Mouse (Mus musculus): ENCODE data around the gene Olfr798. TPM values are rescaled to one million over a fixed set of nuclear protein-coding genes. Genes with fewer than 3 reads are reported as not detected.

Olfr798 gene
- polyA plus RNA-seq (2014; fragmentation: Illumina TruSeq; extraction: RNeasy Lipid Tissue Mini Kit (QIAGEN cat#74804); ENCODE audit: low read depth, low replicate concordance), result not detected

DNA sequence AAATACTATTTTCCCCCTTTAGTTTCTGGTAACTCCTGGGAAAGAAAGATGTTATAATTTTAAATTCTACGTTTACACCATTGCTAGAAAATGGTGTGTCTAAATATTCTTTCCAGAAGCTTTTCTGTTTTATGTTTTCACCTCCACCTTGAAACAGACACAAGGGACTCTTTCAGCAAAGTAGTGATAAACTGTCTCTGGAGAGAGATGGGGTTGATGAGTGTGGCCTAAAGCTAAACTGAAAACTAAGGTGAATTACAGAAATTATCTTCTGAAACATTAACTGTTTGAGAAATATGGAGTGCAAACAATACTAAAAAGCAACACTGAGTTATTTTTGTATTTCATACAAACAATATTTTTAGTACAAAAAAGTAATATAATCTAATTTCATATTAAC, at the start of gene Olfr798:
Gene Olfr798 (minus strand): TSS at position 101 of the 400 bp plus-strand sequence.

DNA sequence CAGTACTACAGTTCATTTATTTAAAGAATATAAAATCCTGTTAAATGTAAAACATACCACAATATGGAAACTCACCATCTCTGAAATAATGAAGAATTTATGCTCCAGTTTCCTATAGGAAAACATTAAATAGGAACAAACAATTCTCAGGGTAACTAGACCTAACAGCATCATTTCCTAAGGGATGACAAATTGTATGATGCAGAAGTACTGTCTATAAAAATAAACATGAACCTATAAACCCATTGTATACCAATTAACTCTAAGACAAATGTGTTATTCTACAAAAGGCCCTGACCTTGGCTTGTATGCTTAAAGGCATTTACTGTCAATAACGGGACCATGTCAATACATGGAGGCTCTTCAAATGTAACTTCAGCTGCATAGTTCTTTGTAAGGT, 46.0 kb upstream of the Olfr798 start, which contains the start of gene Olfr801:
Gene Olfr801 (minus strand): TSS at position 101 of the 400 bp plus-strand sequence.

DNA sequence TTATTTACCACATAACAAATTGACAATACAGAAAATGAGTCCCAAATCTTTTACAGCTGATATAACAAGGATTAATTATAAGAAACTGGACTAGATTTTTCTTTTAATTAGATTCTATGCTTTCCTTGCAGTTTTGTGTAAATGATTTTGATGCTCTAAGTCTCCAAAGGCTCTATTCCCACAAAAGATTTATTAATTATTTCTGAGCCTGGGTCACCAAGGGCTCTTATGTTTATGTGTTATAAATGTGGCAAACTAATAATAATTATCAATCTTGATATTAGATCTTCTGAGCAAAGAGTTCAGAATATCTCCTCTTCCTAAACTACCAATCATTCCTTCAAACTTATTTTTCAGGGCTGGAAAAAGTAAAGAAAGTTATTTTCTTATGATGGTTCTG, 29.7 kb upstream of the Olfr798 start, which contains the start of gene Olfr800:
Gene Olfr800 (plus strand): TSS at position 301 of the 400 bp plus-strand sequence.

DNA sequence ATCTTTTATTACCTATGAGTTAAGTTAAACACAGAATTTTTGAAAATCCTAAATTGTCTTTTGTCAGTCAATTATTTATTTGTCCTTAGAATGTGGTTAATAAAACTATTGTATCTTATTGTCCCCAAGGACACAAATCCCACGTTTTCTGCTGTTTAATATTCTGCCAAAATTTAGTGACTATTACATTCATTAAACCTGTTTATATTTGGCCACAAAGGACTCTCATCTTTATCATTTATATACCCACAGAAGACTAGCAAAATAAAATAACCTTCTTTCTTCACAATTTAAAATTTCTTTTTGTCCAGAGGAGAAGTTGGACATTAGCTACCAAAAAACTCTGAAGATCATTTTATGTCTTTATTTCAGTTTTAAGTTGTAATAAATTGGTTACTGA, 9.4 kb upstream of the Olfr798 start, which contains the start of gene Olfr799:
Gene Olfr799 (plus strand): TSS at position 301 of the 400 bp plus-strand sequence.

DNA sequence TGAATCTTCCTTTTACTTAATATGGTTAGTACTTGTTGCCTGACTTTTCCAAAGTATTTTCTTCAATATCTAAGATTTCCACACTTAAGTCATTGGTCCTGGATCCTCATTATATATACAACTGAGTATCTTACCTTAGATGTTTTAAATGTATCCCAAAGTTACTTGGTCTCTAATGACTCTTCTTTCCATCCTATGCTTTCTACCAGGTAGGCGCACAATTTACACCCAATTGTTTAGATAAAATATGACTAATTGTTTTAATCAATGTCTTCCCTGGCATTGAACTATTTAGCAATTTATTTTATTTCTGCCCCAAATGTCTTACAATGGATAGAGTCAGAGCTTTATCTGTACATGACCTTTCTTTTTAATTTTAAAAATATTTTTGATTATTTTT, 15.3 kb downstream of the Olfr798 start, which contains the start of gene Olfr796:
Gene Olfr796 (minus strand): TSS at position 101 of the 400 bp plus-strand sequence.

Other genes starting within 250 kb of the Olfr798 start
- not detected for gene Olfr784, start 243.9 kb downstream of the Olfr798 start, polyA plus RNA-seq (2014; fragmentation: Illumina TruSeq; extraction: RNeasy Lipid Tissue Mini Kit (QIAGEN cat#74804); ENCODE audit: low read depth, low replicate concordance)
- not detected for gene Olfr785, start 222.5 kb downstream of the Olfr798 start, polyA plus RNA-seq (2014; fragmentation: Illumina TruSeq; extraction: RNeasy Lipid Tissue Mini Kit (QIAGEN cat#74804); ENCODE audit: low read depth, low replicate concordance)
- gene Olfr786, start 200.6 kb downstream of the Olfr798 start, polyA plus RNA-seq (2014; fragmentation: Illumina TruSeq; extraction: RNeasy Lipid Tissue Mini Kit (QIAGEN cat#74804); ENCODE audit: low read depth, low replicate concordance), result not detected
- not detected for gene Olfr787, start 166.1 kb downstream of the Olfr798 start, polyA plus RNA-seq (2014; fragmentation: Illumina TruSeq; extraction: RNeasy Lipid Tissue Mini Kit (QIAGEN cat#74804); ENCODE audit: low read depth, low replicate concordance)
- gene Olfr788, start 156.9 kb downstream of the Olfr798 start, polyA plus RNA-seq (2014; fragmentation: Illumina TruSeq; extraction: RNeasy Lipid Tissue Mini Kit (QIAGEN cat#74804); ENCODE audit: low read depth, low replicate concordance), result not detected
- not detected for gene Olfr789, start 143.2 kb downstream of the Olfr798 start, polyA plus RNA-seq (2014; fragmentation: Illumina TruSeq; extraction: RNeasy Lipid Tissue Mini Kit (QIAGEN cat#74804); ENCODE audit: low read depth, low replicate concordance)
- not detected for gene Olfr790, start 129.4 kb downstream of the Olfr798 start, polyA plus RNA-seq (2014; fragmentation: Illumina TruSeq; extraction: RNeasy Lipid Tissue Mini Kit (QIAGEN cat#74804); ENCODE audit: low read depth, low replicate concordance)
- not detected for gene Olfr791, start 106.1 kb downstream of the Olfr798 start, polyA plus RNA-seq (2014; fragmentation: Illumina TruSeq; extraction: RNeasy Lipid Tissue Mini Kit (QIAGEN cat#74804); ENCODE audit: low read depth, low replicate concordance)
- not detected for gene Olfr792, start 88.8 kb downstream of the Olfr798 start, polyA plus RNA-seq (2014; fragmentation: Illumina TruSeq; extraction: RNeasy Lipid Tissue Mini Kit (QIAGEN cat#74804); ENCODE audit: low read depth, low replicate concordance)
- not detected for gene Olfr794, start 60.3 kb downstream of the Olfr798 start, polyA plus RNA-seq (2014; fragmentation: Illumina TruSeq; extraction: RNeasy Lipid Tissue Mini Kit (QIAGEN cat#74804); ENCODE audit: low read depth, low replicate concordance)
- not detected for gene Olfr796, start 15.4 kb downstream of the Olfr798 start, polyA plus RNA-seq (2014; fragmentation: Illumina TruSeq; extraction: RNeasy Lipid Tissue Mini Kit (QIAGEN cat#74804); ENCODE audit: low read depth, low replicate concordance)
- gene Olfr799, start 9.6 kb upstream of the Olfr798 start, polyA plus RNA-seq (2014; fragmentation: Illumina TruSeq; extraction: RNeasy Lipid Tissue Mini Kit (QIAGEN cat#74804); ENCODE audit: low read depth, low replicate concordance), result not detected
- gene Olfr800, start 29.8 kb upstream of the Olfr798 start, polyA plus RNA-seq (2014; fragmentation: Illumina TruSeq; extraction: RNeasy Lipid Tissue Mini Kit (QIAGEN cat#74804); ENCODE audit: low read depth, low replicate concordance), result not detected
- not detected for gene Olfr801, start 45.9 kb upstream of the Olfr798 start, polyA plus RNA-seq (2014; fragmentation: Illumina TruSeq; extraction: RNeasy Lipid Tissue Mini Kit (QIAGEN cat#74804); ENCODE audit: low read depth, low replicate concordance)
- not detected for gene Olfr802, start 60.2 kb upstream of the Olfr798 start, polyA plus RNA-seq (2014; fragmentation: Illumina TruSeq; extraction: RNeasy Lipid Tissue Mini Kit (QIAGEN cat#74804); ENCODE audit: low read depth, low replicate concordance)
- not detected for gene Olfr803, start 66.4 kb upstream of the Olfr798 start, polyA plus RNA-seq (2014; fragmentation: Illumina TruSeq; extraction: RNeasy Lipid Tissue Mini Kit (QIAGEN cat#74804); ENCODE audit: low read depth, low replicate concordance)
- gene Olfr804, start 75.3 kb upstream of the Olfr798 start, polyA plus RNA-seq (2014; fragmentation: Illumina TruSeq; extraction: RNeasy Lipid Tissue Mini Kit (QIAGEN cat#74804); ENCODE audit: low read depth, low replicate concordance), result not detected
- gene Olfr805, start 101.4 kb upstream of the Olfr798 start, polyA plus RNA-seq (2014; fragmentation: Illumina TruSeq; extraction: RNeasy Lipid Tissue Mini Kit (QIAGEN cat#74804); ENCODE audit: low read depth, low replicate concordance), result not detected
- gene Olfr806, start 114.0 kb upstream of the Olfr798 start, polyA plus RNA-seq (2014; fragmentation: Illumina TruSeq; extraction: RNeasy Lipid Tissue Mini Kit (QIAGEN cat#74804); ENCODE audit: low read depth, low replicate concordance), result not detected
- not detected for gene Olfr807, start 129.9 kb upstream of the Olfr798 start, polyA plus RNA-seq (2014; fragmentation: Illumina TruSeq; extraction: RNeasy Lipid Tissue Mini Kit (QIAGEN cat#74804); ENCODE audit: low read depth, low replicate concordance)
- gene Olfr808, start 137.5 kb upstream of the Olfr798 start, polyA plus RNA-seq (2014; fragmentation: Illumina TruSeq; extraction: RNeasy Lipid Tissue Mini Kit (QIAGEN cat#74804); ENCODE audit: low read depth, low replicate concordance), result not detected
- gene Olfr809, start 146.7 kb upstream of the Olfr798 start, polyA plus RNA-seq (2014; fragmentation: Illumina TruSeq; extraction: RNeasy Lipid Tissue Mini Kit (QIAGEN cat#74804); ENCODE audit: low read depth, low replicate concordance), result not detected
- not detected for gene Olfr810, start 167.0 kb upstream of the Olfr798 start, polyA plus RNA-seq (2014; fragmentation: Illumina TruSeq; extraction: RNeasy Lipid Tissue Mini Kit (QIAGEN cat#74804); ENCODE audit: low read depth, low replicate concordance)
- not detected for gene Olfr811, start 176.5 kb upstream of the Olfr798 start, polyA plus RNA-seq (2014; fragmentation: Illumina TruSeq; extraction: RNeasy Lipid Tissue Mini Kit (QIAGEN cat#74804); ENCODE audit: low read depth, low replicate concordance)
- gene Olfr812, start 218.2 kb upstream of the Olfr798 start, polyA plus RNA-seq (2014; fragmentation: Illumina TruSeq; extraction: RNeasy Lipid Tissue Mini Kit (QIAGEN cat#74804); ENCODE audit: low read depth, low replicate concordance), result not detected
- not detected for gene Olfr813, start 227.4 kb upstream of the Olfr798 start, polyA plus RNA-seq (2014; fragmentation: Illumina TruSeq; extraction: RNeasy Lipid Tissue Mini Kit (QIAGEN cat#74804); ENCODE audit: low read depth, low replicate concordance)

Measured in adipose tissue, adult 10 weeks (tissue).